Mouse (Mus musculus) monocyte, adult 2 months (primary cell): Measurements from ENCODE around the gene Dglucy.
A peak's percentile ranks its signal among the peaks of the same experiment; 100 is the strongest.

Experiments
- DNase-seq, 2 experiments: peaks; one replicate each; pipeline ENCODE4 v3.0.0; 2022; ENCODE audit warnings: low spot score in 2 of 2, low read depth in 1 of 2

Gene Dglucy

GRCm38 (mm10) chr12:100875960-100876359, 97.1 kb downstream of the Dglucy start:
- no peak for DNase-seq

- DNase-seq, result no peak
Observed at GRCm38 (mm10) chr12:100877936-100878335, 99.1 kb downstream of the Dglucy start.

DNA sequence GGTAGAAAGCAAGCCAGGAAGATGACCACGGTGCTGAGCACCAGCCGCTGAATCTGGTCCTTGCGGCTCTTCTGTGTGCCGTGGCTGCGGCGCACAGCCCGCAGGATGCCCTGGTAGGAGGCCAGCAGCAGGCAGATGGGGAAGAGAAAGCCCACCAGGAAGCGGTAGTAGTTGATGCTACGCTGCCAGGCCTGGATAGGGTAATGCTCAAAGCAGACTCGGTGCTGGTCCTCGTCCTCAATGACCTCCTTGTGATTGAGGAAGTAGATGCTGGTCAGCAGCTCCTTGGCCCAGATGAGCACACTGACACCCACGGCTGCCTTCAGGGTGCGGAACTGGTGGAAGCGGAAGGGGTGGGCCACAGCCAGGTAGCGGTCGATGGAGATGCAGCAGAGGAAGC, 99.7 kb downstream of the Dglucy start:
- peak; percentile 37 to 61 for DNase-seq

DNA sequence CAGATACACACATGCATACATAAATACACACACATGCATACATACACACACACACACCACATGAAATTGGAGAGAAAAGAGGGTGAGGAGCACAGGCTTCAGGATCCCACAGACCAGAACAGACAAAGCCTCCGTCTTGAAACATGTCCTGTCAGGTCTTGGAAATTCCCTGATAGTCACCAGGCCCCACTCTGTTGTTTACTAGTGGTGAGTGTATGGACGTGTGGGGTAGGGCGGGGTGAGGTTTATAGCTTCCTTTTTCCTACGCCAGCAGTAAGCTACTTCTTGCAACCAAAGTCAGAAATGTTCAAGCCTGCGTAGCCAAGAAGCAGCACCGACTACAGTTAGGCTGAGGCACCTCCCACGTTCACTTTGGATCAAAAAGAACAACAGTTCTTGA, 104.3 kb downstream of the Dglucy start:
- peak; percentile 54 to 71 for DNase-seq

DNA sequence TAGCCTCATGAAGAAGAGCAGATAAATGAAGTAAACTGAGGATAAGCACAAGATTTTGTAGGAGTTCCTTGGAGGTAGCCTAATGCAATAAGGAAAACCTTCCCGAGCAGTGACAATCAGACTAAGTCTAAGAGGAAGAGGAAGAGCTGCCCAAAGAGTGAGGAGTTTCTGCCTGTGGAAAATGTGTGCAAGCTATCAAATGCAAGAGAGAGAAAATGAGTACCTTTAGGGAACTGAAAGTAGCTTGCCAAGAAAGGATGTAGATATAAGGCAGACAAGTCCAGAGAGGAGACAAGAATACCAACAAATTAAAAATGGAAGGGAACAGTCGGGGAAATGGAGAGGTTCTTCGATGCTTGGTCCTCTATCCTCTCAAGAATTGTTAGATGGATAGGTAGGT, 106.7 kb downstream of the Dglucy start:
- no peak for DNase-seq

DNA sequence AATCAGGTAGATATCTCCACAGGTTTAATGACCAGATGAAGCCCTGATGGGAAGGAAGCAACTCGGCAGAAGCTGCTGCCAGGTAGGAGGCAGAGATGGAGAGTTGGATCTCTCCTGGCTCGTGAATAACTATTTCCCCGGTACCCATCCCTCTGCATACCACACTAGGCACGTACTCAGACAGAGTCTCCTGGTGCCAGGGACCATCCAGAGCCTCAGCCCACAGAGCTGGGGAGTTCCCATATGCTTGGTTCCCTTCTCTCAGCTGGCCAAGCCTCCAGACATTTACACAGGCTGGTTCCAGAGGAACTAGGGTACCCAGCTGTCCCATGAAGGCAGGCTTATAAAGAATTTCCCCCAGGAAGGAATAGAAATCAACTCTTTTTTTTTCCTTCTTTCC, 108.0 kb downstream of the Dglucy start:
- DNase-seq, result no peak

- no peak for DNase-seq
Observed at GRCm38 (mm10) chr12:100887801-100888258, 109.0 kb downstream of the Dglucy start.

DNA sequence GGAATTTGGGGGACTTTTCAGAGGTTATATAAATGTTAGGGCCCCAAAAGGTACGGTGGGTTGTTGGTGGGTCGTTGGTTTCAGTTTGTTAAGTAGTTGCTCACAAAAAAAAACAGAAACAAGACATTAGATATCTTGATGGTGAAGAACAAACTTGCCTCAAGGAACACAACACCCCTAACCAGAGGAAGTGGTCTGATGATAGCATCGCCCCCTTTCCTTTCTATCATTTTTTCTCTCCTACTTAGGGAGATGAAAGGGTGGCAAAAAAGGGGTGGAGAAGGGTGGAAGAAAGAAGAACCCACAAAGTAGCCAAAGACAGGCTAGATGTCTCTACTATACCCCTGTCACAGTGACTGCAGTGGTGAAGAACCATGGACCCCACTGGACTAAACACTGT, 111.7 kb downstream of the Dglucy start:
- no peak for DNase-seq

DNA sequence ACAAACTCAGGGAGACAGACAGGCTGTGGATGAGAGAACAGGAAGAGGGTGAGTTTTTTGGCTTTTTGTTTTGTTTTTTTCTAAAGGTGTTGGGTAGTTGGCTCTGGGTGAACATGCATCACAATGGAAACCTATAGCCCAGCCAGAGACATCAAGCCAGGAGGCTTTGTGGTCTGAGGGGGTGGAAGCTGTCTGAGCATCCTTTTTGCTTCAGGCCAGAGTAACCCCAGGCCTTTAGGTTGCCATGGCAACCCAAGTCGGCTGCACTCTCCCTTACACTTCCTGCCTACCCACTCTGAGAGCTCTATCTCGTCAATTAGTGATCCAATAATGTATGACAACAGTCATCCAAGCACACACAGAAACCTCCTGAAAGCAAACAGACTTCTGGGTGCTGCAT, 116.6 kb downstream of the Dglucy start:
- DNase-seq, result no peak

DNA sequence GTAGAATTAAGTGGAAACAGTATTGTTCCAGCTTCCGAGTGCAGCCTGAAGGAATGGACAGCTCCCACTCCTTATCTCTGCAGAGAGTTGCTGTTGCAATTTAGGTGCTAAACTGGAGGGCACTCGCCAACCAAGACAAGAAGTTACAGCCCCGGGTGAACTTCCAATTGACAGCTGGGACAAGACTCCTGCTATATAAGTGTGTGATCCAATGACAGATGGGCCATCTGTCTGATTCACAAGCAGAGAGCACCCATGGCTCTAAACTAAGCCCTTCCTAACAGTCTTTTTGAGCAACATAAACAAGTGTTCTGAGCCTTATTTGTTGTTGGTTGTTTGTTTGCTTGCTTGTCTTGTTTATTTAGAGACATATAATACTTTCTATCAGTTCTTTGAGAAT, 117.8 kb downstream of the Dglucy start:
- no peak for DNase-seq

DNA sequence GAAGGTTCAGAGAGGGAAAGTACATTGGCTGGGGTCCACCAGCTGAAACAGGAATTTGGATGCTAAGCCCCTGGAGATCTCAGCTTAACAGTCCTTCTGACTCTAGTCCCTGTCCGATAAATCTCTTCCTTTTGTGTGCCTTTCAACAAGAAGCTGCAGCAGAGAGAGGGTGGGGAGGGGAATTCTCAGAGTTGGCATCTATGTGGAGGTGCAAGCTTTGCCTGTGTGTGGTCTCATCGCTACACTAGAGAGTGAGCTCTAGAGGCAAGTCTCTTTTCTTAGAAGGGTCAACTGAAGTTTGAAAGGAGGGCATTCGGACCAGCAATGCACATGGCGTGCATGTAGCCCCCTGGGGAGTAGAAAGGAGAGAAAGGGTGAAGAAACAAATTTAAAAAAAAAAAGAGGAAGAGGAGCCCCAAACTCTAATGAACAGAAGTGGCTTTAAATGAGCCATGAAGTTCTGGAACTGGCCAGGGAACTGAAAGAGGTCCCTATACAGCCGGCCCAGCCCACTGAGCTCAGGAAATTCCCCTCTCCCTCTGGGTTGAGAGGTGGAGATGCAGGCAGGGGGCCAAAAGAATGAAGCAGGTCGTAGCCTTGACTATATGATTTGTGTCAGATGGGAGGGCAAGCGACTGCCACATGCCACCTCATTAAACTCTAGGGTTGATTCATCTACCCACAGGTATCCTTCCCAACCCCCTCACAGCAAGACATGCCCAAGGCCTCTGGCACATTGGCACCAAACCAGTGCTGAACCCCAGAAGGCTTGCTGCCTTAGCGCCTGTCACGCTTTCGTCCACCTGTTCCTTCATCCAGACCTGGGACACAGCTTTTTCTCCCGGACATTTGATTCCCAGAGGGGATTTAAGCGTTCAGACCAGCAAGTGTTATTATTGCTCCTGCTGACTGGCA, 119.1 kb downstream of the Dglucy start:
- no peak for DNase-seq

GRCm38 (mm10) chr12:100899111-100899640, 120.3 kb downstream of the Dglucy start:
- no peak for DNase-seq

GRCm38 (mm10) chr12:100900901-100901300, 122.0 kb downstream of the Dglucy start:
- DNase-seq, result no peak

GRCm38 (mm10) chr12:100901386-100901785, 122.5 kb downstream of the Dglucy start:
- no peak for DNase-seq

DNA sequence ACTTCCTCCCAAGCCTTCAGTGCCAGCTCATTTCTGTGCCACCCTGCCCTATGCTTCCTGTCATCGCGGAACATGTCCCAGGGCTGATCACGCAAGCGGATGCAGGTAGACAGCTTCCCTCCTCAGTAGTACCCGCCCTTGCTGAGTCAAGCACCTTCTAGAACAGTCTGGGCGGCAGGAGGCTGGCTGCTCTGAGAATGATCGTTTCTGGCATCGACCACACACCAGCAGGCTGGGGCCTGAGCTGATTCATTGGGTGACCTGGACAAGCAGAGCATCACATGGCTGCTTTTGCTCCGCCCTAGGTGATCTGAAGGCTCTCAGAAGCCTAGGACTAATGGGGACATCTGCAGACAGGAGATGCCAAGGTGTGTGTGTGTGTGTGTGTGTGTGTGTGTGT, 124.9 kb downstream of the Dglucy start:
- DNase-seq, result no peak

DNA sequence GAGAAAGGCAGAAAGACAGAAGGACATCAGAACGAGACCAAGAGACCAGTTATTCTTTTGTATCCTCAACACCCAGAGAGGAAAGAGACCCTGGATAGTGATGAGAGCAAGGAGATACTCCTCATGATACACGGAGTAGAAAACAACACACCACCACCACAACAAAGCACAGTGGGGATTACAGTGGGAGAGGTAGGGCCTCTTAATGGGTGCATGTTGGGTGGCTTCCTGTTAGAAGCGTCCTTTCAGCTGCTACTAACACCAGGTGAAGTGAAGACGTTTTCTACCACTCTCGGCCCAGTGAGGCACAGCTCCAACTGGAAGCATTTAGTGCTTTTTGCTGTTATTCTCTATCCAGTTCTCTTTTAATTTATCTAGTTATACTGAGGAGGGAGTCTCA, 128.0 kb downstream of the Dglucy start:
- DNase-seq, result no peak

DNA sequence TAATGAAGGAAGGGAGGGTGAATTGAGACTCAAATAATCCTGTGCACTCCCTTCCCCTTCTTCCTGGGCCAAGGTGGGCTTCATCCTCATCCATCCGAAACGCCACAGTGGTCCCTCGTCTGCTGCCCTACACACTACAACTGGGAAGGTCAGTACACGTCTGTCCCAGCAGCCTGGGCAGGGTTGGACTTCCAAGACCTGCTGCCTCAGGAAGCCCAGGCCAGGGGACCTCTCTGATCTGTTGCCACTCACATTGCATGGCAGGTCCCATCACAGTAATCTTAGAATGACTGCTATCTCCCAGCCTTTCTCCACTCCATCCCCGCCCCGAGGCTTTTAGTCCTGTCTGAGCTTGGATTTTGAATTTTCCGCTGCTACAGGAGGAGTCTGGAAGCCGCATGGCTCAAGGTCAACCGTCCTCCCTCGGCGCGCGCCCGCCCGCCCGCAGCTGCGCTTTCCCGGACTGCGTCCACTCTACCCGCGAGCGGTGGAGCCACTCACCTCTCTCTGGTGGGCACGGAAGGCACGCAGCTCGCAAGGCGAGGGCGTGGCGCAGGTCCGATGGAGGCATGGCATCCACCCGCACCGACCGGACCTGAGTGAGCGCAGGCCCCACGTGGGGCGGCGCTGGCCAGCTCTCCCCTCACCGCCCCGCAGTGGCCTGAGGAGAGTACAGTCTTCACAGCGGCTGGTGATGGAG, 128.9 kb downstream of the Dglucy start, which contains the start of gene Gpr68:
TSS of gene Gpr68 (minus strand) at position 601 of the 700 bp plus-strand sequence.
- no peak for DNase-seq

GRCm38 (mm10) chr12:100908298-100909034, 129.6 kb downstream of the Dglucy start:
- no peak for DNase-seq

- no peak for DNase-seq
Observed at GRCm38 (mm10) chr12:100909765-100910164, 130.9 kb downstream of the Dglucy start.

DNA sequence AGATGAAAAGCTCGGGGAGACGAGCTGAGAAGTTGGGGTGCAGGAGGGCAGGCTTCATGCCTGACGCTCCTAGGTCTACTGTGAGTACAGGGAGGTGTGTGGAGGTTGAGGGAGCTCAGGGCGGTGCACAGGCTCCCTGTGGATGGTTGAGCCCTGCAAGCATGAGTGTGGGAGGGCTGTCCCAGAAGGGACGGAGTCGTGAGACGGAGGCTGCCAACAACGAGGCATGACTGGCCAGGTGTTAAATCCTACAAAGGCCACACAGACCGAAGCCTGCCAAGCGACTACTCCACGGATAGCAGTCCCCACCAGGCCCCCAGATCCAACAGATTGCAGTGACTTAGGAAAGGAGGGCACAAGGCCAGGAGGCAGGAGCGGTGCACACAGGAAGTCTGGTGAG, 131.9 kb downstream of the Dglucy start:
- DNase-seq, result no peak

DNA sequence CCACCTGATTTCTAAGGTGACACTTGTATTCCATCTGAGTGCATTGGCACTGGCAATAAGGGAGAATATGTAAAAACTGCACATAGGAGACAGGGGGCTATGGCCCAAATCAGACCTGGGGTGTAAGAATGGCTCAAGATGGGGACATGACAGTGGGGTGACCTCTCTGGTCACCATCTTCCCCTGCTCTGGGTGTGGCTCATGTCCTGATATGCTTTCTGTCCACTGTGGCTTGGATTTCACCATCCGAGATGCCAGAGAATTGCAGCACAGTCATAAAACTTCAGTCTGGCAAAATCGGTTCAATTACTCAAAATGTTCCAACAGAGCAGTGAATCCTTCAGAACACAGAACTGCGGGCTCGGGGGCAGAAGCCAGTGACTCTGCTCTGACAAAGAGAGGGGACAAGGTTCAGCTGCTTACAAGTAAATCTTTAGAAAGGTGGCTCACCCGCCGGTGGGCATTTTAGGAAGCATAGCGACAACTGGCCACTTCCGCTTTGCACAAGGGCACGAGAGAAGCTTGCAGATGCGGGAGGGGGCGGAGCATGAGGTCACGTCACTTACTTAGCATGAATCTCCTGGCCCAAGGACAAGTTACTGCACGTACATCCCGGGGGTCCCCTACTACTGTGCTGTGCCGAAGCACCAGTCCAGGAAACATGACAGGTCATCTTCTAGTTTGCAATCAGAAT, 145.9 kb downstream of the Dglucy start:
- DNase-seq, result peak in 1 of 2 experiments; percentile 18
